Mouse (Mus musculus) erythroblast, embryonic 14.5 days (primary cell): Measurements from ENCODE around the gene Selenbp1. TPM values are rescaled to one million over a fixed set of nuclear protein-coding genes. Genes with fewer than 3 reads are reported as not detected.

Experiments used
- H3K27me3 ChIP-seq: 2 replicates; pipeline ENCODE4 v1.6.1; 2012; ENCODE audit warnings: inconsistent platforms; ENCODE audit not compliant: control insufficient read depth
- H3K36me3 ChIP-seq: 2 replicates; pipeline ENCODE4 v1.6.1; 2012; ENCODE audit warnings: mild to moderate bottlenecking, inconsistent platforms; ENCODE audit not compliant: control insufficient read depth
- H3K4me1 ChIP-seq: 2 replicates; pipeline ENCODE4 v1.6.1; 2012; ENCODE audit warnings: inconsistent platforms; ENCODE audit not compliant: control insufficient read depth
- H3K4me3 ChIP-seq: replicated peaks from 2 replicates; pipeline ENCODE3; 2012; ENCODE audit warnings: moderate library complexity, mild to moderate bottlenecking, inconsistent platforms
- H3K9me3 ChIP-seq: 2 replicates; pipeline ENCODE4 v1.6.1; 2012; ENCODE audit warnings: low read length, inconsistent platforms, mixed read lengths; ENCODE audit not compliant: control insufficient read depth
- GATA1 ChIP-seq: IDR thresholded peaks from 2 replicates; pipeline ENCODE4 v1.6.1; 2012; ENCODE audit warnings: low read length, inconsistent platforms, mixed read lengths
- TAL1 ChIP-seq: IDR thresholded peaks from 3 replicates; pipeline ENCODE4 v1.6.1; 2012; ENCODE audit warnings: low read length, inconsistent platforms, mixed read lengths
- polyA plus RNA-seq: library from polyadenylated mRNA; stranded (reverse); fragments of >175 nt; gene quantifications from 2 replicates; pipeline ENCODE4 v1.2.3, GENCODE M21; 2012

The Selenbp1 gene
- polyA plus RNA-seq, 1 experiment = 0.64 TPM

DNA sequence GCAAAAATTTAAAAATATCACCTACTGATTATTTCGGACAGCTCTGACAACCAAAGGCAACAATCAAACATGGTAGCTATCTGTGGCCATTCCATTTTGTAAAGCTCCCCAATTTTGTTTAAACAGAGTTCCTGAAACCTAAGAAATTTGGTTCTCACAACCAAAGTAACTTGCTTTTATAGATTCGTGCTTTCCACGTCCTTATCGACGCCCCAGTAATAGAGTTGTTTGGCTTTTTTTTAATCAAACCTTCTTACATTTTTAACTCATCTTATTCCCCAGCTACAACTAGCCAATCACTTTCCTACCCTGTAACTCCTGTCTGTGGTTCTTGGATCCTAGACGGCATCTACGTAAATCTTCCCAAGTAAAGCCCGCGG lies 20.5 kb downstream of the Selenbp1 start:
- Histone ChIP-seq H3K9me3 (no peaks in the 10 kb centered on the region), H3K27me3 (no peaks in the 10 kb centered on the region), H3K4me3 (peak overlapping the region; percentile 83), H3K4me1 (peaks cover 35% of the 10 kb centered on the region), H3K36me3 (peaks cover 17% of the 10 kb centered on the region)
- TF ChIP-seq TAL1 (no peak), GATA1 (no peak)

DNA sequence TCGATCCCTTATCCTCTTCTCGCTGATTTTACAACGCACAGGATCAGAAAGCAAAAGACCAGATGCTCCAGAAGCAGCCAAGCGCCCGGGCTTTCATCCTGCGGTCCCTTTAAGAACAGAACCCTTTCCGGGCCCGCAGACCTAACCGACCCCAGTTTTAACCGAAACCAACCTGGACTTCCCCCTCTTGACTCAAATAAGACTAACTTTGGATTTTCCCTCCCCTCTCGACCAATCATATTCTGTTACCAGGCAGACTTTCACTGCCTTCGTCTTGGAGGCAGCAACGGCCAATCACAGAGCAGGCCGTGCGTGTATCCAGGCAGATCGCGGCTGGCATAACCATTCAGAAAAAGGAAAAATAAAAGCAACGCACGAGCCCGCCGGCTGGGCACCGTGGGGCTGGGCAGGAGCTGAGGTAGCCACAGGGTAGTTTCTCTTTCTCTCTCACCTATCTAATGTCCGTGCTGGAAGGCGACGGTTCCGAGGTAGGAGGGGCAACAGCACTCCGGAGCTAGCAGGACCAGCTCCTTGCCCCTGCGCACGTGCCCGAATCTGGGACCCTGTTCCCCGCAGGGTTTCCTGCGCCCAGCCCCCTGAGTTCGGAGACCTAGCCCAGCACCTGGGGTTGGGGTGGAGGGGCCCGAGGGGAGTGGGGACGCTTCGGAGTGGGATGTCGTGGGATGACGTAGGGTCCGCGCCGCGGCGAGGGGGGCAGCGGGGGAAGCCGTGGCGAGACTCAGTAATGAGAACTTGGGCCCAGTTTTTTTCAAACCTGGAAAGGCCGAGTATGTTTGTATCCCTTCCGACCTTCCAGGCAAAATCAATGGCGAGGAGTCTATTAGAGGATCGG lies 21.1 kb downstream of the Selenbp1 start, which contains the start of gene Rfx5:
Gene Rfx5, plus strand, starts transcription at position 312 of the 853 bp plus-strand sequence.
- TF ChIP-seq TAL1 = no peak
- TF ChIP-seq GATA1 = no peak
- Histone ChIP-seq H3K4me3 (peak within 1 kb of the TSS; percentile 83), H3K4me1 (peaks cover 35% of the 10 kb centered on the region), H3K27me3 (no peaks in the 10 kb centered on the region), H3K9me3 (no peaks in the 10 kb centered on the region), H3K36me3 (peaks cover 21% of the 10 kb centered on the region)

DNA sequence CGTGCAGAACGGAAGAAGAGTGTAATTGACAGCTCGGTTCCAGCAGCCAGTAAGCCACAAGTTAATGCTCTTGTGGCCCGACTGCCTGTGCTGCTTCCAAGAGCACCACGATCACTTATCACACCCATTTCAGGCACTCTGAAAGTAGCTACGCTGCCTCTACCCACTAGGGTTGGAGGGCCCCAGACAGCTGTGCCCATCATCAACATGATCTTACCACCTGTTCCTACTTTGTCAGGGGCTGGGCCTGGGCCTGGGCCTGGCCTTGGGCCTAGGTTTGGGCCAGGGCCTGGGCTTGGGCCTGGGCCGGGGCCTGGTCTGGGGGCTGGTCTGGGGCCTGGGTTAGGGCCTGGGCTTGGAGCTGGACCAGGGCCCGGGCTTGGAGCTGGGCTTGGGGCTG lies 25.4 kb downstream of the Selenbp1 start:
- Histone ChIP-seq H3K4me3 (no peak overlapping the region), H3K4me1 (peaks cover 27% of the 10 kb centered on the region), H3K36me3 (peaks cover 21% of the 10 kb centered on the region), H3K27me3 (no peaks in the 10 kb centered on the region), H3K9me3 (no peaks in the 10 kb centered on the region)
- TF ChIP-seq GATA1 (no peak), TAL1 (no peak)

DNA sequence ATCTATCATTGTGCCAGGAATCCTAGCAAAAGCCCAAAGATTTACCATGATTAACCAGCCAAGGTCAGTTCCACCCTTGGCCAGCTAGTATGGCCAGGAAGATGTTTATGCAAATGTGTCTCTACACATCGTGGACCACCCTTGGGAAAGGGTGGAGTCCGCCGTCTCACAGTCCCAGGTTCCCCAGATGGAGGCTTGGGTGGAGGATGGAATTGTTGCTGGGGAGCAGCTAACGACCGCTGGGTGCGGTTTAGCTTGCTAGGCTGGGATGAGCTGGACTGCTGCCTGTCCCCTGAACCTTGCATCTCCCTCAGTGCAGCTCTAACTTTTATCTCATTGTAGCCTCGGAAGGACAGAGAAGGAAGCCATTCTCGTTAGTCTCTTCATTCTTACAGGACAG lies 27.0 kb downstream of the Selenbp1 start:
- no peaks in the 10 kb centered on the region for H3K9me3 ChIP-seq
- peaks cover 12% of the 10 kb centered on the region for H3K4me1 ChIP-seq
- H3K4me3 ChIP-seq = no peak overlapping the region
- no peaks in the 10 kb centered on the region for H3K27me3 ChIP-seq
- H3K36me3 ChIP-seq = peaks cover 21% of the 10 kb centered on the region
- TF ChIP-seq TAL1 (no peak), GATA1 (no peak)

DNA sequence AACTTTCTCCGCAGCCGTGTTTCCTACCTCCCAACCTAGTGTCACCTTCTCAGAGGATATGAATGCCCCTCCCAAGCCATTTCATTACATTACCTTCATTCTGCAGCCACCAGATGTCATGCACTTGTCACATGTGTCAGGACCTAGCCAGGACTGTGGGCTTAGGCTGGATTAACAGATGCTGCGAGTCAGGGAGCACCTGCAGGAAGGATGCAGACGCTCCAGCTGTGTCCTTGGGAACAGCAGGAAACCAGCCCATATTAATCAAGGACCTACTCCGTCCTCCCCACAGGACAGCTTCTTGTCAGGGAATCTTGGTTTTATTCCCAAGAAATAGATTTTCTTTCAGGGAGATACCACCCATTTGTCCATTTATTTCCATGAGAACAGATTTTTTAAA lies 27.5 kb downstream of the Selenbp1 start:
- Histone ChIP-seq H3K36me3 (peaks cover 21% of the 10 kb centered on the region), H3K27me3 (no peaks in the 10 kb centered on the region), H3K9me3 (no peaks in the 10 kb centered on the region), H3K4me1 (peaks cover 9% of the 10 kb centered on the region), H3K4me3 (no peak overlapping the region)
- TF ChIP-seq GATA1 (no peak), TAL1 (no peak)

DNA sequence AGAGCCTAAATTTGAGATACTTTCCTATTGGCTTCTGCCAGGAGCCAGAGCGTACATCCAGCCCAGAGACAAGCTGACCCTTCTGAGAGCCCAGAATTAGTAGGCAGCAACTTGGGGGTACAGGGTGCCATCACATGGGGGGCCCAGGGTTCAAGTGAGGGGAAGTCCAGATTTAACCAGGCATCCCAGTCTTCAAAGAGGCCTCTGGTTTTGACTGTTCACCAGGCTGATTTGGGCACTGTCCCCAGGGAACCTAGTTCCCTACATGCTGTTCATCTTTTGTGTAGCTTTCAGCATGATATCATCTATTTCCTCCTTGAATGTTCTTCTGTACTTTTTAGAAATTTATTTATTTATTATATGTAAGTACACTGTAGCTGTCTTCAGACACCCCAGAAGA lies 32.1 kb downstream of the Selenbp1 start:
- H3K9me3 ChIP-seq = no peaks in the 10 kb centered on the region
- H3K4me3 ChIP-seq = no peak overlapping the region
- no peak for TF ChIP-seq TAL1
- TF ChIP-seq GATA1 = no peak
- no peaks in the 10 kb centered on the region for H3K36me3 ChIP-seq
- H3K4me1 ChIP-seq = peaks cover under 1% of the 10 kb centered on the region; the same call in 1 of the 2 replicates
- no peaks in the 10 kb centered on the region for H3K27me3 ChIP-seq

DNA sequence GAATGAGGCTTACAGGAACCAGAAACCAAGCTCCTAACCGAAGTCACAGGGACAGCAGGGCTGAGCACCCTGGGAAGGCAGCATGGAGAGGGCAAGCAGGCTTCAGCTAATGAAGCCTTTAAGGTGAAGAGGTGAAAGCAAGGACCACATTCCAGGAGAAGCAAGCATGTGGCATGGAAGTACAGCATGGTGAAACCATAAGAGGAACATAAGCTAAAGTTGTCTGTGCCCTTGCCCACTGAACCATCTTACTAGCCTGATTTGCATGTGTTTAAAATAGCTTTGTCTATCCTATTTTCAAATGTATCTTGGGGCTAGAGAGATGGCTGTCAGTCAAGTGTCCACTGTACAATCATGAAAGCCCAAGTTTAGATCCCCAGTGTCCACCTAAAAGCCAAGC lies 33.0 kb downstream of the Selenbp1 start:
- no peaks in the 10 kb centered on the region for H3K4me1 ChIP-seq
- no peak overlapping the region for H3K4me3 ChIP-seq
- no peaks in the 10 kb centered on the region for H3K27me3 ChIP-seq
- H3K9me3 ChIP-seq = no peaks in the 10 kb centered on the region
- H3K36me3 ChIP-seq = no peaks in the 10 kb centered on the region
- no peak for TF ChIP-seq TAL1
- no peak for TF ChIP-seq GATA1

DNA sequence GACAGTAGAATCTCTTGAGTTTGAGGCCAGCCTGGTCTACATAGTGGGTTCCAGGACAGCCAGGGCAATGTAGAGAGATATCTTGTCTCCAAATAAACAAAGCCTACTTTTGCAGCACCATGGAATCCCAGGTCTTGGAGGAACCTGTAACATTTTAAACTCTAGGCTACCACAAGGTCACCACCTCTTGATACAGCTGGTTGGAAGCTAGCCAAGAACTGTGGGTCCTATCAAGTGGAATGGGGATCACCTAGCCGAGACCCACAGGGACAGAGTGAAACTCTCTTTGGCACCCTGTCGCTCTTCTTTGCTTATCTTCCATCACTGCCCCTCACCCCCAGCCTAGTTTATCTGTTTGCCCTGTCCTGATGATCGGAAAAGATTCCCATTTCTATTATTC lies 39.7 kb downstream of the Selenbp1 start:
- H3K4me3 ChIP-seq = no peak overlapping the region
- no peaks in the 10 kb centered on the region for H3K9me3 ChIP-seq
- no peak for TF ChIP-seq GATA1
- TF ChIP-seq TAL1 = no peak
- no peaks in the 10 kb centered on the region for H3K27me3 ChIP-seq
- H3K4me1 ChIP-seq = peaks cover 25% of the 10 kb centered on the region
- H3K36me3 ChIP-seq = peaks cover 5% of the 10 kb centered on the region

DNA sequence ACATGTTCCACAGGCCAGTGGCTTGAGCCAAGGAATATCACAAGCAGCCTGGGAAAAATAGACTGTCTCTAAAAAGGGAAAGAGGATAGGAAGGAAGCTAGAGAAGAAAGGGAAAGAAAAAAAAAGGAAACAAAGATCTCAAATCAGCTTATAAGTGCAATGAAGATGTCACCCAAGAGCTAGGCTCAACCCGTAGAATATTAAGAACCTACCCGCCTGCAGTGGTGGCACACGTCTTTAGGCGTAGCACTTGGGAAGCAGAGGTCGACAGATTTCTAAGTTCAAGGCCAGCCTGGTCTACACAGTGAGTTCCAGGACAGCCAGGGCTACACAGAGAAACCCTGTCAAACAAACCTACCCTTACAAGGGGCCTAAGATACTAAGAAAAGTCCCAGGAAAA lies 40.8 kb downstream of the Selenbp1 start:
- no peaks in the 10 kb centered on the region for H3K27me3 ChIP-seq
- no peaks in the 10 kb centered on the region for H3K9me3 ChIP-seq
- H3K36me3 ChIP-seq = peaks cover 11% of the 10 kb centered on the region
- peaks cover 25% of the 10 kb centered on the region for H3K4me1 ChIP-seq
- TF ChIP-seq TAL1 = no peak
- no peak for TF ChIP-seq GATA1
- peak overlapping the region; percentile 93 for H3K4me3 ChIP-seq

DNA sequence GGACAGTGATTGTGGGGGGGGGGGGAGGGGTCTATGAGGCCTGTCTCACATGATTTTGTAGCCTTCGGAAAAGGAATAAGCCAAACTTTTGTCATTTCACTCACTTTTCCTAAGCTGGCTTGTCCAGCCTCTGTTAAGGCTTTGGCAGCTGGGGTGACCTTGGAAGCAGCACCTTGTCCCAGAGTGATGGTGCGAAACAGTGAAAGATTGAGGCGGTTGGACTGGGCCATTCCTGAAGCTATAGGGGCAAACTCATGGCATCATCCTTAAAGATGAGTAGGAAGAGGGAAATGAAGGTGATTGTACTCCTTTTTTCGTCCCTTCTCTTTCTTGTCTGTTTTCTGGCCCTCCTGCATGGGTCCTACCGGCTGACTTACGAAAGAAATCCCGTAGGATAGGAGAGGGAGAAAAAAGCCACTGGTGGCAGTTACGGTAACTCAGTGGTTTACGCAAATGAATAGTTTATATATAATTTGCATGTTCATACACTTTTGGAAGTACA lies 41.2 kb downstream of the Selenbp1 start:
- Histone ChIP-seq H3K27me3 (no peaks in the 10 kb centered on the region), H3K4me1 (peaks cover 25% of the 10 kb centered on the region), H3K36me3 (peaks cover 14% of the 10 kb centered on the region), H3K4me3 (peak overlapping the region; percentile 93), H3K9me3 (no peaks in the 10 kb centered on the region)
- no peak for TF ChIP-seq TAL1
- no peak for TF ChIP-seq GATA1
